Mouse (Mus musculus): ENCODE data around the gene Col16a1.

DNA sequence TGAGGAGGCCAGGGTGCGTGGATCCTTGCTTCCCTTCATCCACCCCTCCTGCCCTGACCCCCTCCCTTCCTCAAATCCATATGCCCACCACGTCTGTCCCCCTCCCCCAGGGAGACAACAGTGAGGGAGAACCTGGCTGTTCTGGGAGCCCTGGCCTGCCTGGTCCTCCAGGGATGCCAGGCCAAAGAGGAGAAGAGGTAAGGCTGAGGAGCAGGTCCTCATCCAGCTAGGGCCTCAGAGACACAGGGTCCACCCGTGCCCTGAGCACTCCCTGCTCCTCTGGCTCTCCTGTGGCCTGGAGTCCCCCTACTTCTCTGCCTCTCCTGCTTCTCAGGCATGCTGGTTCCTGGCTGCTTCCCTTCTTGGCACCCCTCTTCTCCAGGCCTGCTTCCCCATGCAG is 31.9 kb downstream of the Col16a1 start:
- TF ChIP-seq HCFC1 (IDR thresholded peaks at IDR 0.05; ENCODE audit: borderline replicate concordance, insufficient read depth, low read length) (no peak), ZC3H11A (IDR thresholded peaks at IDR 0.05; ENCODE audit: borderline replicate concordance, low read depth, low read length) (no peak), CHD2 (IDR thresholded peaks at IDR 0.05; ENCODE audit: low read depth, low read length) (no peak), ZNF384 (IDR thresholded peaks at IDR 0.05; ENCODE audit: low read depth, low read length) (no peak), MAFK (IDR thresholded peaks at IDR 0.05; ENCODE audit: insufficient read depth, low read depth, low read length) (no peak)

Data from ES-E14 (cell line).